Mouse (Mus musculus) left cerebral cortex, postnatal 10 days (tissue): ENCODE results near the gene B3gnt7. TPM values are rescaled to one million over a fixed set of nuclear protein-coding genes. Genes with fewer than 3 reads are reported as not detected.

ENCODE experiments used
- DNase-seq, 2 experiments: peaks; one replicate each; pipeline ENCODE4 v3.0.0; 2021 to 2022; ENCODE audit warnings: low spot score in 2 of 2, mixed read lengths in 1 of 2; ENCODE audit errors: extremely low spot score in 1 of 2
- intact Hi-C: fragments of 180-260 bp; cut with DNase I; formaldehyde crosslinking; loops from one replicate; pipeline ENCODE4 v1.15.1; 2025
- total RNA-seq, 2 experiments: library from RNA; stranded (reverse); gene quantifications; 2 replicates each; pipeline ENCODE4 v1.2.3; 2021

B3gnt7 gene
- 1 to 10 TPM; 2.4 to 3.1 TPM for total RNA-seq

DNA sequence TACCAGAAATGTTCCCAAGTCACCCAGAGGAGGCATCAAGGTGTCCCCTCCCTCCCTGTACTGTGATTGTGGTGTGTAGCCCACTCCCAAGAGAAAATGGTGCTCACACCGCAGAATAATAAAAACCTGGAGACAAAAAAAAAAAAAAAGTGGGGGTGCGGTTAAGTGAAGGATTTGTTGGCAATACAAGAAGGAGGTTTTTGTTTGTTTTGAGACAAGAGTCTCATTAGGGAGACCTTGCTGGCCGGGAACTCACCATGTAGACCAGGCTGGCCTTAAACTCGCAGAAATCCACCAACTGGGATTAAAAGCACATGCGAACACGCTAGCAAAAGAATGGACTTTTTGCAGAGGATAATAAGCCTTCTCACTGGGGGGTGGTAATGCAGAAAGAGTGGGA is at the start of gene B3gnt7:
TSS of gene B3gnt7 (plus strand) at position 301 of the 400 bp plus-strand sequence.
- intact Hi-C loops, result no loop called here
- DNase-seq, result no peak

DNA sequence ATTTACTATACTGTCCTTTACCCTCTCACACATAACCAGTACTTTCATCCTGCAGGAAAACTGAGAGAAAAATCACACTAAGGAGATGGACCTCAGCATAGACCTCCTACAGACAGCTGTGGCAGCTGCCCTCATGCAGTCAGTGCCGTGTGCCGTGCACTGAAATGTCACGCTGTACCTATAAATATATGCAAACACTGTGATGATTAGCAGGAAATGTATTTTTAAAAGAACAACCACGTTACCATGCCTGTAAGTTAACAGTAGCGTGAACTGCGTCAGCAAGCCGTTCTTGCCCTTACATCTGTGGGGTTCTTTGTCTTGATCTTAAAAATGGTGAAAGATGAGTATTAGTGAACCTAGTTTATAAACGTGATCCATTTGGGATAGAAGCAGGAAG is 49.2 kb upstream of the B3gnt7 start:
- no peak for DNase-seq
- intact Hi-C loops, result no loop called here

DNA sequence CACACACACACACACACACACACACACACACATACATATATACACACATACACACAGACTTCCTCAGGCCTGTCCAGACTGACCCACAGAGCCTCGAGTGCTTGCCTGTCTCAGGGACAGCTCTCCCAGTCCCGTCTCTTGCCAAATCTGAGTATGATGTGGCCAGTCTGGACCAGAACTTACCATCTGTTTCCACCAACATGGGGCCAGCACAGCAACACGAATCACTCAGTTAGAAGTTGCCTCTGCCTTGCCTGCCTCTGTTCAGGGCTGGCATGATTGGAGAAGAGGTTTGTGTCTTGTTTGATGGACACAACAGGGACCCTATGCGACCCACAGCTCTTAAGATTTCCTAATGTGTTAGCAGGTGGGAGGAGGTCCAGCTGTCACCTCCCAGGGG is 46.3 kb upstream of the B3gnt7 start:
- intact Hi-C loops, result no loop called here
- no peak for DNase-seq

DNA sequence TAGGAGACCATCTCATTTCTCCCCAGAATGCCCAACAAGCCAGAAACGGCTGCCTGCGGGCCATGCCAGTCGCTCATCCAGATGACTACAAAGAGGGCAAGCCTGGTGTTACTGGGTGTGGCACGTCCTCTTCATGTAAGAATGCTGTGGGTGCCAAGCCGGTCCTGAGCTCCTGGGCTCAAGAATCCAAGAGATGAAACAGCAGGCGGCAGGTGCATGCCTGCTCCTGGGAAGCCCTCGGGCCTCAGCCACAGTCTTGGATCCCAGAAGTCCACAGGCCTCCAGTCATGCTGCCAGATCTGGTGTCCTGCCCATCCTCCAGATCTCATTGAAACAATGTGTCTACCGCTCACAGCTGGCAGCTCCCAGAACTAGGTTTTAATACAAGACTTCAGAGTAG is 45.4 kb upstream of the B3gnt7 start:
- intact Hi-C loops, result no loop called here

DNA sequence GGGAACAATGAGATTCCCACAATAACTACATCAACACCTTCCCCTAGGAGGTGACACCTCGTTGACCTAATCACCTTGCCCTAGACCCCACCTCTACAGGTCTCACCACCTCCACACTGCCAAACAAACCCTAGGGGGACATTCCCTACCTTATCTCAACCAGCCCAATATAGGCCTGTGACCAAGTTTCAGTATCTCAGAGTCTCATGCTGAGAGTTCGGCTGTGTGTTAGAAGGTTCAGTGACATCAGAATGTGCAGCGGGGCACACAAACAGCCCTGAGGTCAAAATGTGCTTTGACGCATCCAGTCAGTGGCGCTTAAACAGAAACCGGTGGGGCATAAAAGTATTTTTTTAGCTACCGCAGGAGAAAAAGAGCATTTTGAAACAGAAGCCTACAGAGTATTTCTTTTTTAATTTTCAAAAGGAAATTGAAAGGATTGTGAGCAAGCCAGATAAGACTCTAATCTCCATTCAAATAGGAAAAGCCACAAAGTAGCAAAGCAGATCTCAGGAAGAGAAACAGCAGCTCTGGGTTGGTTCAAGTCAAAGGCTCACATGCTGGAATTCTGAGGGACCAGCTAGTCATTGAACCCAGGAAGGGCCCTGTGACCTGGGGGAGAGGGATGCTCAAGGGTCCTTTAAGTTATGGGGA is 44.3 kb upstream of the B3gnt7 start:
- no peak for DNase-seq
- intact Hi-C loops, result no loop called here

More for the DNA sequence above, 45.4 kb upstream of the B3gnt7 start:
- DNase-seq, result no peak

DNA sequence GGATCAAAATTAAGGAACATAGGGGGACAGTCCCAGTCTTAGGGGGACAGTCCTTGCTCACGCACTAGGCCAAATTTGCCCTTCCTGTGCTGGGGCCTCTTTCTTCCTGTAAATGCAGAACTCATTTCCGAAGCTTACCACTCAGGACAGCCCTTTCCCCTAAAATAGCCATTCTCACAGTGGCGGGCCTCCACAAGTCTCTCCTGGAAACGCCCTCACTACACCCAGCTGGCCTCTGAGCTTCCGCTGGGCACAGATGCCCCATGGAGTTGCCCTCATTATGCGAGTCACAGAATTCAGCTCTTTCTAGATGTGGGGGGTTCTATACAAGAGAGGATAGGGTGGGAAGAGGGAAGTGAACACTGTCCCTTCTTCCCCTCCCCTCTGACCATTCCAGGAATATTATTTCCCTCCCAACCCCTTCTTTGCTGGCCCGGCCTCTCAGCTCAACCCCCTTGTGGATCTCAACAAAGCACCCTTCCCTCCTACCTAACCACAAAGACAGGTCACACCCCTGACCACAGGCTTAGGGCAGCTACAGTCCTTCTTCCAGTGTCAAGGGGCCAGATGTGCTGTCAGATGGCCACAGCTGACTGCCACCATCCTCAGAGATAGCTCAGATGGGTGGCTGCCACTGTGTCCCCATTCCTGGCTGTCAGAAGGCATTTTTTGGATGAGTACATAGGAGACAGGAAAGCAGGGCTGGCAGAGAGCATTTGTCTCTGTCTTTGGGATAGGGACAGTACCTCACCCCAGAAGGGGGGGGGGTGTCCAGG is 38.9 kb upstream of the B3gnt7 start:
- intact Hi-C loops, result no loop called here
- DNase-seq, result peak in 1 of 2 experiments; percentile 32

DNA sequence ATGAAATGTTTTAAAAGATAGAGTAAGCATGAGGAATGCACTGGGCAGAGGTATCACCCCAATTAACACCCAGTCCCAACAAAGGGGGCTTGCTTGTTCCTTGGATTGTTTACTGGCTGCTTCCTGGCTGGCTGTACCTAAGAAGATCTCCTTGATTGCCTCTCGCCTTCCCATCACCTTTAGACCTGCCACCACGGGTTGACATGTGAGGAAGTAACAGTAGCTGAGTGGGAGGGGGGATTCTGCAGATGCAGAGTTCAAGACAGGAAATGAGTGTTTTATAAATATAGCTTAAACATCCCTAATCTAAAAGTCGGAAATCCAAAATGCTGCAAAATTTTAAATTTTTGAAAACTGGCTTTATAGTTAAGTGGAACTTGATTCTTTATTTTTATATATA is 37.6 kb upstream of the B3gnt7 start:
- intact Hi-C loops, result no loop called here
- DNase-seq, result no peak

DNA sequence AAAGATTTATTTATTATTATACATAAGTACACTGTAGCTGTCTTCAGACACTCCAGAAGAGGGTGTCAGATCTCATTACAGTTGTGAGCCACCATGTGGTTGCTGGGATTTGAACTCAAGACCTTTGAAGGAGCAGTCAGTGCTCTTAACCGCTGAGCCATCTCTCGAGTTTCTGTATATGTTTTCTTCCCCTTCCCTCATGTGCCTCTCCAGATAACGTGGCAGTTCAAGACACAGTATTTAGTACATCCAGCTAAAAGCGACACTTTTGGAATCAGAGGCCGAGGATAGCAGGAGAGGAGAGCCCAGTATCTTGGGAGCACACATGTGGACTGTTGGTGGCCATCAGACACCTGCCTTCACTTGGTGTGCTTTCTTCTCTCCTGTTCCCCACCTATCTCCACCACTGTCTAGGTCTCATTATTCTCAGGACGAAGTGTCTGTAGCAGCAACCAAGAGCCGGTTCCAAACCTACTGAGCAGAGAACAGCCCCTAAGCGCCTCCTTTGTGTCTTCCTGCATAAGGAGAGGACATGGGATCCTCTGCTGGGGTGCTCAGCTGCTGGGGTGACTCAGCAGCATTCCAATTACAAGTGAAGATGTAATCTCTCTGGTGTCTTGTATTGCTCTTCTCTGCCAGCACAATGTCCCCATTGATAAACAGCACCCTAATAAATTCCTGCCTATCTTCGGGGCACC is 34.0 kb upstream of the B3gnt7 start:
- intact Hi-C loops, result no loop called here
- no peak for DNase-seq

DNA sequence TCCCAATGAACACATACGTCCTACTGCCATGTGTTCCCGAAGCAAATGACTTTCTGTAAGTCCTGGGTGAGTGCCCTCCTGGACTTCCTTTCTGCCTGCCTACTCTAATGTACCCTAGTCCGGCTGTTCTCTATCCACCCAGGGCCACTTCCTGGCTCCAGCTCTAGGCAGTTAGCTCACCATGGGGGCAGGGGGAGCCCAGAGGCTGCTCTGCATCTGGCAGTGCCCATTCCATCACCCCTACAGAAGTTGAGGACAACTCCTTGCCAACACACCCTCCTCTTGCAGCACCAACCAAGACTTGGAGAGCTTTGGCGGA is 33.5 kb upstream of the B3gnt7 start:
- DNase-seq, result peak in 1 of 2 experiments; percentile 30
- intact Hi-C loops, result no loop called here

DNA sequence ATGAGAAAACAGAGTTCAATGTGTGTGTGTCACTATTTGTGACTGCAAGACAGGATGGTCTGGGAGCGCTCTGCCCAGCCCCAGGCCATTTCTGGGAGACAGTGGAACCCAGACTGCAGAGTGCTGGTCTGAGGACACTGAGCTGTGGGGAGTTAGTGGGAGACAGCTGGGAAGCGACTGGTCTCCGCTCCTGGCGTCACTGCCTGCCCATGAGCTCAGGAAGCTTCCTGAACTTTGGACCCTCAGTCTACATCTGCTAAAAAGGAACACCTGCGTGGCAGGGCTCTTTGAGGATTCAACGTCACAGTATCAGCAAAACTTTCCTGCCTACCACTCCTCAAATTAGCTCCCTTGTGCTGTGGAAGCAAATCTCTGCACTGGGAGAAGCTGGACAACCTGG is 30.9 kb upstream of the B3gnt7 start:
- no peak for DNase-seq
- intact Hi-C loops, result no loop called here

DNA sequence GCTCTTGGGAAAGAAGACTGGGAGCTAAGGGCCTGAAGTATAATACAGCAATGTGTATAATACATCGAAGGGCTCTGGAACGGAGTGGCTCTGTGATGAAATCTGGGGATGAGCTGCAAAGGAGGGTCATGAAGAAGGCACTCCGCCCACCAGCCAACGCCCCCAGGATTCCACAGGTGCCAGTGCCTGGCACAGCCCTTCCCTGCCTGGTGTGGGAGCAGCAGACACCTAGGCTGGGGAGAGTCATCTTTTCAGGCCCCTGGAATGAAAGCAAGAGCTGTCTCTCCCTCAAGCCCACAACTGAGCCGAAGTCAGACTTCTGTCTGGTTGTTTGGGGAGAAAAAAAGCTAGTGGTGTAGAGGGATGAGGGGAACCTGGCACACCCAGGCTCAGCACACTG is 25.6 kb upstream of the B3gnt7 start:
- intact Hi-C loops, result no loop called here
- no peak for DNase-seq

DNA sequence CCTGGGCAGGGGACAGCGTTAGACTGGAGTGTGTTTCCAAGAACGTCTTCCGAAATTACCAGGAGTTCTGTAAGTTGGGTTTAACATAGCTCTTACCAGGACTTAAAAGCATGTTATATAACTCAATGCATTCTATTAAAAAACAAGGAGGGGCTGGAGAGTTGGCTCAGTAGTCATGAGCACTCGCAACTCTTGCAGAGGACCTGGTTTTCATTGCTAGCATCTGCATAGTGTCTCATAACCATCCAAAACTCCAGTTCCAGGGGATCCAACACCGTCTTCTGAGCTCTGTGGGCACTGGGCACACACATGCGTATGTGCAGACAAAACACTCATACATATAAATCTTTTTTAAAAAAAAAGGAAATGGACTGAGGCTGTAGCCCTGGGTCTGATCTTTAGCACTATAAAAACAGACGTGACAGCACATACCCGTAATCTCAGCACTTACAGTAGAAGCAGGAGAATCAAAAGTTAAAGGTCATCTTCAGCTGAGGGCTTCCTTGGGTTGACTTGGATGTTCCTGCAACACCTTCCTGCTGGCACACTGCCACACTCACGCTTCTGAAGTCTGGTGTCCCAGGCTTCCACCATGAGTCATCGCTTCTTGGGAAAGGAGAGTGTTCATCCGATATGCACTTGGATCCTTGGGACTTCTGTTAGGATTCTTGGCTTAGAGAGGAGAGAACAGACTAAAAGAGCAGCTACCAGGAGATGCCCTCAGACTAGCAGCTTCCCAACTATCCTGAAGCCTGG is 20.7 kb upstream of the B3gnt7 start:
- peak in 1 of 2 experiments; percentile 71 for DNase-seq
- intact Hi-C loops, result no loop called here

DNA sequence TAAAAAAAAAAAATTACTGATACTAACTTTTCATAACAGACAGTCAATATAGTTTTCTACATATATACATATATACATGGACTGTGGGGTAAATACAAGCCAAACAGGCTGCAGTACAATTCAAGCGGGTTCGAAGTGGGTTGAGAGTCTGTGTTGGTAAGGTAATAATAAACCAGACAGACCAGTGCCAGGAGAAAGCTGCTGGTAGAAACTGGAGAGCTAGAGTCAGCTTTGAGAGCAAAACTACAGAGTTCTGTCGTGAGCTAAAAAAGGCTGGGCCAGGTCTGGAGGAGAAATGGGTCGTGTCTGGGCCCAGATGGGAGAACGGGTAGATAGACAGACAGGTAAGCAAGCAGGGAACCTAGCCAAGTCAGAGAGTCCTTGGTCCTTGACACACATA is 18.5 kb upstream of the B3gnt7 start:
- intact Hi-C loops, result no loop called here

DNA sequence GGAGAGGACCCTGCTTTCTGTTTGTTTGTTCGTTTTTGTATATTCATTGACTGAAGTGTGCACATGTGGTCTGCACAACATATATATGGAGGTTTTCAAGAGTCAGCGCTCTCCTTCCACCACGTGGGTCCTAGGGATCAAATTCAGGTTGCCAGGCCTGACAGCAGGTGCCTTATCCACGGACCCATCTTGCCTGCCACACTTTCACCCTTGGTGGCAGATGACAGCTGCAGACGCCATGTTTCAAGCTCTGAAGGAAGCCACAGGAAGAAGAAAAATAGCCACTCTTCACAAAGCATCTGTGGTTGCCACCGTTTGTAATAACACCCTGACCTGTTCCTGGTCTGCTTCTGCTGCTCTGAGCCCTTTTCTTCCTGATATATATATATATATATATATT is 17.3 kb upstream of the B3gnt7 start:
- no peak for DNase-seq
- intact Hi-C loops, result no loop called here

More for the DNA sequence above, 18.5 kb upstream of the B3gnt7 start:
- no peak for DNase-seq

DNA sequence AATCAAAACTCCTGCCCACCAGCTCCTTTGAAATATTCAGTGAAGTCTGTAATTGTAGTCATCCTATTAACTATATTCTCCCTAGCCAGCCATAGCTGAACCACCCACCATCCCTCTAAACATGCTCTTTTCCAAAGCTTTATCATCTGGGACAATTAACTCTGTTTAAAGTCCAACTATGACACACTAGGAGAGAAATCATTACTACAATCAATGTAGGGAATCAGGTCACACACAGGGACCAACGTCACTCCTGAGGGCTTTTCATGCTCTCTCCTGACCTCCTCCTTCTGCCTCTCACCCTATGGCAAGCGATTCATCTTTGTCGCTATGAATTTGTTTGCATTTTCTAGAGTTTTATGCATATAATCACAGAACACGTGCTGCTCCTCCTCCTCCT is 15.2 kb upstream of the B3gnt7 start:
- intact Hi-C loops, result no loop called here
- no peak for DNase-seq

DNA sequence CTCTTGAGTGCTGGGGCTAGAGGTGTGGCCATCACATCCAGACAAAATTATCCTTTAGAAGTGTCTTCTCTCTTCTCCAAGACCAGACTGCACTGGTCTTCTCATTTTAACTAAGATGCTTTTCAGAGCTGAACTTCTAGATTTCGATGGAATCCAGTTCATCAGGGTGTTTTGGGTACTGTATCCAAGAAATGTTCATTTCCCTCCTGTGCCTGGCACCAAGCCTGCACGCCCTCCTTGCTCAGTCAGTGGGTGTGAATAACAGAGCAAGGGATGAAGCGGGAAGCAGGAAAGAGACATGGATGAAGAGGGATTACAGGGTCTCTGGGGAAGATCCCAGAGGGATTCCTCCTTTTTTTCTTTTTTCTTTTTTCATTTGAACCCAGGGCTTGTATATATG is 12.2 kb upstream of the B3gnt7 start:
- no peak for DNase-seq
- intact Hi-C loops, result no loop called here

DNA sequence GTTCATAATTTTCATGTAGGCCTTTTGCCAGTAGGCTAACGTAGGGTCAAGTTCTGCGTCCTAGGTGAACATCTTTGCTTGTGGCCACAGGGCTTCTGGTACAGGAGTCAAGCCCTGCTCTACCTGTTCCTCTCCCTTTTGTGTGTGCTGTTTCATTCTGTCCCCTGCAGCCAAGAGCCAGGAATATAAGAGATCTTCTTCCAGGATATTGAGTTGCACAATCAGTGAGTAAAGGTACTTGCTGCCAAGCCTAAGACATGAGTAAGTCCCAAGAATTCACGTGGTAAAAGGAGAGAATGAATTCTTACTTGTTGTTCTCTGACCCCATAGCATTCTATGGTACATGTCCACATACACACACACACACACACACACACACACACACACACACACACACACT is 9.5 kb upstream of the B3gnt7 start:
- no peak for DNase-seq
- intact Hi-C loops, result no loop called here

DNA sequence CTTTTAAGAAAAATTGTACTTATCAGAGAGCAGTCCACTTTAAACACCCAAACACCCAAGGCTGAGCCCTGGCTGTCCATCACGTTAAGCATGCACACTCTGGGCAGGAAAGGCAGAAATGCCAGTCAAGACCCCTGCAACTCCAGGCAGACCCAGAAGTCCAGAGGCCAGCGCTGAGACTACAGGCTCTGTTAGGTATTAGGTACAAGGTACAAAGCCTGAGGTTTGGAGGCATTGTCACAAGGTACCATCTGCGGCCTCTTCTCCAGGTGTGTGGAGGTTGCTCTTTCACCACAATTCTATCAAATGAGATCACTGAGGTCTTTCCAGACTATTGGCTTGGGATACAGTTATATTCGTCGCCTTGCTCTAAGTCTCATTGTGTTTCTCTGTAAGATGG is 8.8 kb upstream of the B3gnt7 start:
- DNase-seq, result no peak
- intact Hi-C loops, result no loop called here

DNA sequence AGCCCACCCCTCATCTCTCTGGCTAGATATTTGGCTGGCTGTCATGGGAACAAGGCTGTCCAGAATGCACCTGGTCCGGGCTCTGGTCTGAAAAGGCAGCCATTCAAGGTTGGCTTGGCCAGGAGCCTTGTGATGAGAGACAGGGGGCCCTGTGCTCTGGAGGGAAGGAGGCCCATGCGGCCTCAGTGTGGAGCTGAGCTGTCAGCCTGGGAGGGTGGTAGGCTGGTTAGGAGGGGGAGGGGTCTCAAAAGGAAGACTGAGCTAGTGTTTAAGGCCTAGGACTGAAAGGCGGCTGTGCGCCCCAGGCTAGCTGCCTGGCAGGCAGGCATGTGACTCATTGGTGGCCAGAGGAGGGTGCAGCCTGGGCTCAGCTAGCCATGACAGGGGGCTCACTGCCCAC is 8.2 kb upstream of the B3gnt7 start:
- intact Hi-C loops, result no loop called here
- peak; percentile 34 to 44 for DNase-seq

DNA sequence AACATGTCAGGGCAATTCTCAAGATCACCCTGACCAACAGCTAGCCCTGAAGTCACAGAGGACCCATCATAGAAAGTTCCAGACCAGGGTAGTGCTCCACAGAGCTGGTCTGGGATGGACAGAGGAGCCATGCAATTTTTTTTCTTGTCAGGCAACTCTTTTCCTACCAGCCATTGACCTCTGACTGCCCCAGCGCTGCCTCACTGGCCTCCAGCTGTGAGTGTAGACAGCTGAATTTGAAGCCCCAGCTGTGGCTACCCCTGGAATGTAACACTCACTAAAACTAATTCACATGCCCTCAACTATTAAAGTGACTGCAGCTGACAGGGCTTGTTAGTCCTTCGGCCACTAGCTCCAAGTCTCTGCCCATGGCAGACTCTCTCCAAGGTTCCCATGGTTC is 2.5 kb upstream of the B3gnt7 start:
- DNase-seq, result no peak
- intact Hi-C loops, result no loop called here
